Mouse (Mus musculus) ES-E14 (cell line): ENCODE data around the gene Camsap1.

ENCODE experiments used
- CHD2 ChIP-seq: IDR thresholded peaks from 2 replicates; pipeline ENCODE4 v1.6.1; 2014; ENCODE audit warnings: mild to moderate bottlenecking, low read depth, low read length, inconsistent platforms
- MAFK ChIP-seq: IDR thresholded peaks from 2 replicates; pipeline ENCODE4 v1.6.1; 2014; ENCODE audit warnings: mild to moderate bottlenecking, low read depth, low read length, inconsistent platforms; ENCODE audit not compliant: insufficient read depth
- ZC3H11A ChIP-seq: IDR thresholded peaks from 2 replicates; pipeline ENCODE4 v1.6.1; 2012; ENCODE audit warnings: low read depth, mild to moderate bottlenecking, inconsistent platforms, low read length, borderline replicate concordance
- ZNF384 ChIP-seq: IDR thresholded peaks from 2 replicates; pipeline ENCODE4 v1.6.1; 2012; ENCODE audit warnings: low read depth, low read length, inconsistent platforms

GRCm38 (mm10) chr2:26002001-26002400 is 18.9 kb upstream of the Camsap1 start:
- TF ChIP-seq ZNF384 (no peak), ZC3H11A (no peak), MAFK (no peak), CHD2 (no peak)
